Mouse (Mus musculus): Measurements from ENCODE around the gene Fkbp15. TPM values are rescaled to one million over a fixed set of nuclear protein-coding genes. Genes with fewer than 3 reads are reported as not detected.

Gene Fkbp15
- total RNA-seq (2015) (22.1 and 24.8 TPM in 2 replicates), total RNA-seq (2017) (41.4 and 49.9 TPM in 2 replicates)

- ATAC-seq (replicated peaks; ENCODE audit: poor library complexity), result peak; percentile 91
Observed at GRCm38 (mm10) chr4:62360088-62360804, at the start of gene Fkbp15, which contains the start of gene Slc31a1. Gene Fkbp15 (minus strand): TSS chr4:62360548. Gene Slc31a1 (plus strand): TSS chr4:62360727.

GRCm38 (mm10) chr4:62409615-62410014 lies 49.3 kb upstream of the Fkbp15 start:
- ATAC-seq (replicated peaks; ENCODE audit: poor library complexity), result no peak

GRCm38 (mm10) chr4:62408601-62409282 lies 48.4 kb upstream of the Fkbp15 start, which contains the start of the genes Cdc26 and Prpf4:
Gene Cdc26 (minus strand): TSS chr4:62408642.
Gene Prpf4 (plus strand): TSS chr4:62408797.
- ATAC-seq (replicated peaks; ENCODE audit: poor library complexity), result peak; percentile 93

GRCm38 (mm10) chr4:62407730-62408582 lies 47.6 kb upstream of the Fkbp15 start:
- ATAC-seq (replicated peaks; ENCODE audit: poor library complexity), result peak; percentile 53

GRCm38 (mm10) chr4:62406133-62406532 lies 45.8 kb upstream of the Fkbp15 start:
- ATAC-seq (replicated peaks; ENCODE audit: poor library complexity), result no peak

GRCm38 (mm10) chr4:62398956-62399355 lies 38.6 kb upstream of the Fkbp15 start:
- ATAC-seq (replicated peaks; ENCODE audit: poor library complexity), result no peak

- ATAC-seq (replicated peaks; ENCODE audit: poor library complexity), result no peak
Observed at GRCm38 (mm10) chr4:62397616-62398365, 37.4 kb upstream of the Fkbp15 start.

GRCm38 (mm10) chr4:62395806-62396205 lies 35.5 kb upstream of the Fkbp15 start:
- peak; percentile 47 for ATAC-seq (replicated peaks; ENCODE audit: poor library complexity)

- ATAC-seq (replicated peaks; ENCODE audit: poor library complexity), result no peak
Observed at GRCm38 (mm10) chr4:62393459-62393858, 33.1 kb upstream of the Fkbp15 start.

GRCm38 (mm10) chr4:62391892-62392291 lies 31.5 kb upstream of the Fkbp15 start:
- ATAC-seq (replicated peaks; ENCODE audit: poor library complexity), result peak; percentile 96

GRCm38 (mm10) chr4:62389592-62390512 lies 29.5 kb upstream of the Fkbp15 start:
- no peak for ATAC-seq (replicated peaks; ENCODE audit: poor library complexity)

- ATAC-seq (replicated peaks; ENCODE audit: poor library complexity), result no peak
Observed at GRCm38 (mm10) chr4:62385439-62385838, 25.1 kb upstream of the Fkbp15 start.

GRCm38 (mm10) chr4:62384159-62384558 lies 23.8 kb upstream of the Fkbp15 start:
- ATAC-seq (replicated peaks; ENCODE audit: poor library complexity), result no peak

GRCm38 (mm10) chr4:62383752-62384151 lies 23.4 kb upstream of the Fkbp15 start:
- no peak for ATAC-seq (replicated peaks; ENCODE audit: poor library complexity)

- ATAC-seq (replicated peaks; ENCODE audit: poor library complexity), result no peak
Observed at GRCm38 (mm10) chr4:62383207-62383606, 22.9 kb upstream of the Fkbp15 start.

GRCm38 (mm10) chr4:62379724-62380381 lies 19.5 kb upstream of the Fkbp15 start:
- no peak for ATAC-seq (replicated peaks; ENCODE audit: poor library complexity)

- ATAC-seq (replicated peaks; ENCODE audit: poor library complexity), result no peak
Observed at GRCm38 (mm10) chr4:62376123-62376522, 15.8 kb upstream of the Fkbp15 start.

GRCm38 (mm10) chr4:62374342-62374741 lies 14.0 kb upstream of the Fkbp15 start:
- peak; percentile 50 for ATAC-seq (replicated peaks; ENCODE audit: poor library complexity)

- no peak for ATAC-seq (replicated peaks; ENCODE audit: poor library complexity)
Observed at GRCm38 (mm10) chr4:62373668-62374067, 13.3 kb upstream of the Fkbp15 start.

Measured in megakaryocyte progenitor cell, adult 5-6 weeks (primary cell).